Mouse (Mus musculus): Measurements from ENCODE around the gene Pum2.

DNA sequence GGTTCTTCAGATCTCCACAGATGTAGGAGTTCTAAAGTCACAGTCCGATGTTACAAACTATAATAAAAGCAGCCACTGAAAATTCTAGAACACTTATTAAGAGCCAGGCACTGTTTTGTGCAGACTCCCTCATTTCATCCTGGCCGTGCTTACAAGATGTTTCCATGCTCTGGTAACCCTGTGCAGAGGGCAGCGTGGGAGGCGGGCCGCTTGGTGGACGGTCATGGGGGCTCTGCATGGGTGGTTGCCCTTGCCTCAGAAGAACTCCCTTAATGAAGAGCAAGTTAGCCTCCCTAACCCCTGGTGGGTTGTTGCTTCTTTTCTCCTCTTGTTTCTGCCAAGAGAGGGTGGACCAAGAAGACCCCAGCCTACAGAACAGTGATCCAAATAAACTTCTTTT lies 85.8 kb downstream of the Pum2 start:
- TF ChIP-seq ZC3H11A (IDR thresholded peaks at IDR 0.05; ENCODE audit: borderline replicate concordance, low read depth, low read length) (no peak), HCFC1 (IDR thresholded peaks at IDR 0.05; ENCODE audit: borderline replicate concordance, insufficient read depth, low read length) (no peak), ZNF384 (IDR thresholded peaks at IDR 0.05; ENCODE audit: low read depth, low read length) (no peak), MAFK (IDR thresholded peaks at IDR 0.05; ENCODE audit: insufficient read depth, low read depth, low read length) (no peak), CHD2 (IDR thresholded peaks at IDR 0.05; ENCODE audit: low read depth, low read length) (no peak)

Measured in ES-E14 (cell line).